Mouse (Mus musculus): ENCODE measurements around the gene Pkd1l2. TPM values are rescaled to one million over a fixed set of nuclear protein-coding genes. Genes with fewer than 3 reads are reported as not detected.

The Pkd1l2 gene
- polyA plus RNA-seq, 1 experiment from 2014 or later: 0.06 TPM

DNA sequence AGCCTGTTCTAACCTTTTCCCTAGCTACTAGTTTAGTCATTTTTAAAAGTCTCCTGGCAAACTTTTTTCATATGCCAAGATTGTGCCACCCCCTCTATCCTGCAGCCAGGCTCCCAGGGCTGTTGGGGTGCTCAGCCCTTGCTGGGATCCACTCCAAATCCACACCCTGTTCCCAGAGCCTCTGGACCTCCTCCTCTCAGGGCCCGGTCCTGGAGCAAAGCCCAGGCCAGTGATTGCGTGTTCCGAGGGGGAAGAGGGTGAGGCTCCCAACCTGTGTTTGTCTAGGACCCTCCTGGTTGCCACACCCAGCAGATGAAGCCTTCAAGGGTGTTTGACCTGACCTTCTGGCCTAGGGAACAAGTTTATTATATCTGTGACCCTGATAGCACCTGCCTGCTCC lies 29.4 kb upstream of the Pkd1l2 start:
- H3K9me3 ChIP-seq: no peaks in the 10 kb centered on the region
- WGBS: 82% methylated on average over 3 of the region's 3 CpGs
- no peak overlapping the region for H3K9ac ChIP-seq
- no peaks in the 10 kb centered on the region for H3K27me3 ChIP-seq
- H3K36me3 ChIP-seq: no peaks in the 10 kb centered on the region
- H3K4me2 ChIP-seq: no peak overlapping the region
- H3K27ac ChIP-seq: no peak overlapping the region
- no peak for ATAC-seq (ENCODE audit: insufficient number of reproducible peaks, insufficient read depth, low FRiP score, low TSS enrichment, low read depth)
- H3K4me1 ChIP-seq: peaks cover 8% of the 10 kb centered on the region
- no peak overlapping the region for H3K4me3 ChIP-seq

DNA sequence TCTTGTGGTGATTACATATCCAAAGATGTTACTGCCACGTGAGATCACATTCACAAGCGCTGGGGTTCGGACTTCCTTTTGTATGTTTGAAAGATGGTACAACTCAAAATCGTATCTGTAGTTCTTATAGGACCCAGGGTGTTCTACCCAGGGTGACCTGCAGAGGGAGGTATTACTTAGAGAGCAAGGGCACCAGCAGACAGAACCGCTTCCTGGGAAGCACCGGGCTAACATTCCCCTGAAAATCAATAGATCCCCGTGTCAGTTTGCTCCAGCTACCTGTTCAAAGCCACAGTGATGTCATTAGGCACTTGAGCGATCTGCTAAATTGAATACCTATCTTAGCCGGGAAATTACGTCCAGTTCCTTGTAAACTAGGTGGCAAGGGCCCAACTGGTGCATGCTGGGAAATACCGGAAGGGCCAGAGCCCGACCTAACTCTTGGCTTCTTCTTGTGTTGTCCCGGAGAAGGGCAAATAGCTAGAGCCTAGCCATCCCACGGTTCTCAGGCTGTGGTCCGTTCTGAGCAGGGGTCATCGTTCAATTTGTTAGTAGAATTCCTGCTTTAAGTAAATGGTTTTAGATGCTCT lies 27.6 kb upstream of the Pkd1l2 start:
- no peak overlapping the region for H3K27ac ChIP-seq
- H3K27me3 ChIP-seq: no peaks in the 10 kb centered on the region
- no peak overlapping the region for H3K4me3 ChIP-seq
- H3K9me3 ChIP-seq: no peaks in the 10 kb centered on the region
- WGBS: 50% methylated on average over 16 of the region's 16 CpGs
- no peaks in the 10 kb centered on the region for H3K4me1 ChIP-seq
- H3K36me3 ChIP-seq: no peaks in the 10 kb centered on the region
- no peak overlapping the region for H3K4me2 ChIP-seq
- no peak overlapping the region for H3K9ac ChIP-seq
- ATAC-seq (ENCODE audit: insufficient number of reproducible peaks, insufficient read depth, low FRiP score, low TSS enrichment, low read depth): no peak

DNA sequence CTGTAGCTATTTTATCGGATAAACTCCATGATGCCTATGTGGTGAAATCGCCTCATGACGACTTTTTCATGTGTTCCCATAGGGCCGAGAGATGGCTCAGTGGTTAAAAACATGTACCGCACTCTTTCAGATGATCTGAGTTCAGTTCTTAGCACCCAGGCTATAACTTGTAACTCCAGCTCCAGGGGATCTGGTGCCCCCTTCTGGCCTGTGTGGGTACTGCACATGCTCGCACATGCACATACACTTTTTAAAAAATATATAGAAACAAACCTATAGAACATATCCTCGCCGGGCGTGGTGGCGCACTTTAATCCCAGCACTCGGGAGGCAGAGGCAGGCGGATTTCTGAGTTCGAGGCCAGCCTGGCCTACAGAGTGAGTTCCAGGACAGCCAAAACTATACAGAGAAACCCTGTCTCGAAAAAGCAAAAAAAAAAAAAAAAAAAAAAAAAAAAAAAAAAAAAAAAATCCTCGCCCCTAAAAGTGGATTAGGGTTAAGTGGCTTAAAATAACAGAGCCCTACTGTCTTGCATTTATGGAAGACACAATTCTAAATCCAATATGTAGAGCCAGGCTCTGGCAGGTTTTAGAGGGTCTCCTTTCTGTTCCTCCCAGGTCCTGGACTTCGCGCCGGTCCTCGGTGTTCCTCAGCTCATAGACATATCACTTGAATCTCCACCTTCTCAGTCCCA lies 26.9 kb upstream of the Pkd1l2 start:
- H3K4me3 ChIP-seq: no peak overlapping the region
- no peaks in the 10 kb centered on the region for H3K4me1 ChIP-seq
- no peaks in the 10 kb centered on the region for H3K9me3 ChIP-seq
- H3K4me2 ChIP-seq: no peak overlapping the region
- H3K27ac ChIP-seq: no peak overlapping the region
- ATAC-seq (ENCODE audit: insufficient number of reproducible peaks, insufficient read depth, low FRiP score, low TSS enrichment, low read depth): no peak
- H3K27me3 ChIP-seq: no peaks in the 10 kb centered on the region
- H3K36me3 ChIP-seq: no peaks in the 10 kb centered on the region
- WGBS: 91% methylated on average over 19 of the region's 19 CpGs
- H3K9ac ChIP-seq: no peak overlapping the region

DNA sequence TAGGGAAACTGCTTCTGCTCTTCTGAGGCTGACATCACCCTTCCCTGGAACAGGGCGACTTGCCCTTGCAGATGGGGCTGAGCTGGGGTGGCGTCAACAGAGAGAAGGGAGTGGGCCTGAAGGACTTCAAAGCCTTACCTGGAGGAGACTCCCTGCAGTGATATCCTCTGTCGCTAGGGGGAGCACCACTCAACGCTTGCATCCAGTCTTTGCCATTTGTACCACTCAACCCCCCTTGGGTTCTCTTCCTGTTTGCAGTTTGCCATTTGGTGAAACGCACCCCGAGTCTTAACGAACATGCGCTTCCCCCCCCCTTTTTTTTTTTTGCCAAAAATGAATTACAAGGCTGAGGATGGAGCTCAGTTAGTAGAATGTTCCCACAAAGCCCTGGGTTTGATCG lies 25.3 kb upstream of the Pkd1l2 start:
- Histone ChIP-seq H3K4me2 (no peak overlapping the region), H3K9me3 (0 out of 2 replicates have a peak, but pooled peaks cover 3% of the 10 kb centered on the region), H3K4me1 (no peaks in the 10 kb centered on the region), H3K36me3 (no peaks in the 10 kb centered on the region), H3K4me3 (no peak overlapping the region), H3K9ac (no peak overlapping the region), H3K27me3 (no peaks in the 10 kb centered on the region), H3K27ac (no peak overlapping the region)
- ATAC-seq (ENCODE audit: insufficient number of reproducible peaks, insufficient read depth, low FRiP score, low TSS enrichment, low read depth): no peak
- WGBS: 16% methylated on average over 9 of the region's 9 CpGs

DNA sequence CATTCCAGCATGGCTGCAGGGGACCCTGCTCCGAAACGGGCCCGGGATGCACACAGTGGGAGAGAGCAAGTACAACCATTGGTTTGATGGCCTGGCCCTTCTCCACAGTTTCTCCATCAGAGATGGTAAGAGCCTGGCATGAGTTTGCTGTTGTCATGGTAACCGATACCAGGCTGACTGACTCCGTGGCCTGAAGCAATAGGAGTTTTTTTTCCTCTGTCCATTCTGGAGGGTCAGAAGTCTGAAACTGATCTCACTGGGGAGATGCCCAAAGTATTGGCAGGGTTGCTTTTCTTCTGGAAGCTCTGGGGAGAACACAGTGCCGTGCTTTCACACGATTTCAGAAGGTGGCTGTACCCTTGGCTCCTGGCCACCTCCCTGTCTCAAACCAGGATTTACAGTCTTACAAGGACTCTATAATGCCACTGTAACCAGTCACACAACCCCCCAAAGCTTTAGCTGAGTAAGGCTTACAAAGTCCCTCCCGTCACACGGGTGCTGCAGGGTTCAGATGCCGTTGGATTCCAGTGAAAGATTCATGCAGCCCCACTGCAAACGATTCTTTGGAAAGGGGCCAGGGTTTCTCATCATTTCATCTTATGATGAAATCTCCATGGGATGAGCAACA lies 15.4 kb upstream of the Pkd1l2 start:
- Histone ChIP-seq H3K9ac (no peak overlapping the region), H3K4me1 (peaks cover 15% of the 10 kb centered on the region), H3K27me3 (no peaks in the 10 kb centered on the region), H3K36me3 (no peaks in the 10 kb centered on the region), H3K4me3 (no peak overlapping the region), H3K27ac (peak overlapping the region; percentile 60), H3K4me2 (peak overlapping the region; percentile 40), H3K9me3 (no peaks in the 10 kb centered on the region; the same call in 1 of the 2 replicates)
- 25% methylated on average over 11 of the region's 11 CpGs for WGBS
- ATAC-seq (ENCODE audit: insufficient number of reproducible peaks, insufficient read depth, low FRiP score, low TSS enrichment, low read depth): 0 out of 2 replicates have a peak, but pooled peaks have one; percentile 43

DNA sequence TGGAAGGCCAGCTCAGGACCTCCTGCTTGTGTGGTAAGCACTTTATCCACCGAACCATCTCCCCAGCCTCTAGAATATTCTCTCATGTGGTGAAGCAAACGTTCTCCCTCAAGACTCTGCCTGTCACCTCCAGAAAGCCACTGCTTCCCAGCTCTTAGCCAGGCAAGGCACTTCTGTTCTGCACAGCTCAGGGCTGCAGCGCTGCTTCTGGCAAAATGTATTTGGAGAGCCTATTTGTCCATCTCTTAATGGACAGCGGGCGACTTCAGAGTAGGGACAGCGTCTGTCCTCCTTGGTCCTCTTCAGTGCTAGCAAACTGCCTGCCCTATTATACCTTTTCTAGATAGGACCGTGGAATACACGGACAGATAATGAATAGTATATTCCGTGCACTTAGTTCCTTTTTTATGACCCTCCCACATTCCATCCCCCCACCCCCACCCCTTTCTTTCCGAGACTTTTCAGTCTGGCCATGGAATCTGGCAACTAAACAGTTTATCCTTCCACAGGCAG lies 14.9 kb upstream of the Pkd1l2 start:
- Histone ChIP-seq H3K36me3 (no peaks in the 10 kb centered on the region), H3K9ac (no peak overlapping the region), H3K27me3 (no peaks in the 10 kb centered on the region), H3K27ac (peak overlapping the region; percentile 60), H3K4me1 (peaks cover 15% of the 10 kb centered on the region), H3K4me3 (no peak overlapping the region), H3K4me2 (peak overlapping the region; percentile 40), H3K9me3 (no peaks in the 10 kb centered on the region; the same call in 1 of the 2 replicates)
- 68% methylated on average over 10 of the region's 10 CpGs for WGBS
- no peak for ATAC-seq (ENCODE audit: insufficient number of reproducible peaks, insufficient read depth, low FRiP score, low TSS enrichment, low read depth)

DNA sequence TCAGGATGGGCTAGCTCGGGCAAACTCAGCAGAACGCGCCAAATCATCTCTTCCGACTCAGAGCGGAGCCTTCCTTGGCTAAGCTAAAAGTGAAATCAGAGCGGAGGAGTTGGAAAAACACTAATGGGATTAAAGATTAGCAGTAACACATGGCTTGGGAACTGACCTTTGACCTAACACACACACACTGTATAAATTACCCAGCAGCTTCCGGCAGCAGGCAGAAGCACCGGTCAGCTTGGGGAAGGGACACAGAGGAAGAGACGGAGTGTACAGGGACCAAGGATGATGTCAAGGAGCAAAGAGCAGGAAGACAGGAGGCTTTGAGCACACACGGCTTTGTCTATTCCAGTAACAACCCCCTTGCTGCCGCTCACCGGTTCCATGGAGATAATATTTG lies 13.4 kb upstream of the Pkd1l2 start, which contains the start of gene Bco1:
Gene Bco1 (plus strand): TSS at position 208 of the 400 bp plus-strand sequence.
- no peak for ATAC-seq (ENCODE audit: insufficient number of reproducible peaks, insufficient read depth, low FRiP score, low TSS enrichment, low read depth)
- no peak within 1 kb of the TSS for H3K4me3 ChIP-seq
- no peaks in the 10 kb centered on the region for H3K27me3 ChIP-seq
- no peaks in the 10 kb centered on the region; the same call in 1 of the 2 replicates for H3K9me3 ChIP-seq
- H3K9ac ChIP-seq: no peak within 1 kb of the TSS
- no peaks in the 10 kb centered on the region for H3K36me3 ChIP-seq
- H3K27ac ChIP-seq: no peak within 1 kb of the TSS
- peaks cover 15% of the 10 kb centered on the region for H3K4me1 ChIP-seq
- 50% methylated on average over 12 of the region's 12 CpGs for WGBS
- H3K4me2 ChIP-seq: no peak within 1 kb of the TSS

DNA sequence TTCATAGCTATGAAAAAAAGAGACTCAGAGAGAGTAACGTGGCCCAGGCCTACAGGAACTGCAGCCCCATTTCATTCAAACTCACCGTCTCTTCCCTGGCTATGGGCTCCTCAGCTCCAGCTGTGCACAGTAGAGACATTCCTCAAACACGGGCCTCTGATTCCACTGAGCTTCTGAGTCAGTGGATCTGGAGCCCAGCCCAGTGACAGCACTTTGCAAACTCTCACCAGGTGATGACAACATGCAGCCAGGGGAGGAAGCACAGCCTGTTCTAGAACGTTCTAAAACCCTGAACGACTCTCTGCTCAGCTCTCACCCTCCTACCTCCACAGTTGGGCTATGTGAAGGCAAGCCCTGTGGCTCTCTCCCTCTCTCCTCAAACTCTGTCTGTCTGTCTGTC lies 11.8 kb upstream of the Pkd1l2 start:
- Histone ChIP-seq H3K4me3 (no peak overlapping the region), H3K36me3 (no peaks in the 10 kb centered on the region), H3K9ac (no peak overlapping the region), H3K4me1 (peaks cover 15% of the 10 kb centered on the region), H3K27me3 (no peaks in the 10 kb centered on the region), H3K4me2 (no peak overlapping the region), H3K9me3 (no peaks in the 10 kb centered on the region), H3K27ac (no peak overlapping the region)
- WGBS: 50% methylated on average over 5 of the region's 5 CpGs
- no peak for ATAC-seq (ENCODE audit: insufficient number of reproducible peaks, insufficient read depth, low FRiP score, low TSS enrichment, low read depth)

DNA sequence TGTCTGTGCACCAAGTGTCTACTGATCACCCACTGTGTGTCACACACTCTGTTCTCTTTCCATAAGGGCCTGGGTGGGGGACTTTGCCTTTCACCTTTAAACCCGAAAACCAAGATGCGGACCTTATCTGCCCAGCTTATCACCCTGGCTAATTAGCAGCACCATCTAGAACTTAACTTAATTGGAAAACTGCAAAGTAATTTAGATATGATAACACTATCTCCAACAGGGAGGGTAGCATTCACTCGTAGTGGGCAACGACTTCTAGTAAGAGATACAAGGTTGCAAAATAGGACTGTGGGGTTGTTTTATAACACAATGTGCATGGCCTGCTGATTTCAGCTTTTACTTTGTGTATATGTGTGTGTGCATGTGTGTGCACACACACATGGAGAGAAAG lies 7.6 kb upstream of the Pkd1l2 start:
- 85% methylated on average over 4 of the region's 4 CpGs for WGBS
- H3K27ac ChIP-seq: no peak overlapping the region

DNA sequence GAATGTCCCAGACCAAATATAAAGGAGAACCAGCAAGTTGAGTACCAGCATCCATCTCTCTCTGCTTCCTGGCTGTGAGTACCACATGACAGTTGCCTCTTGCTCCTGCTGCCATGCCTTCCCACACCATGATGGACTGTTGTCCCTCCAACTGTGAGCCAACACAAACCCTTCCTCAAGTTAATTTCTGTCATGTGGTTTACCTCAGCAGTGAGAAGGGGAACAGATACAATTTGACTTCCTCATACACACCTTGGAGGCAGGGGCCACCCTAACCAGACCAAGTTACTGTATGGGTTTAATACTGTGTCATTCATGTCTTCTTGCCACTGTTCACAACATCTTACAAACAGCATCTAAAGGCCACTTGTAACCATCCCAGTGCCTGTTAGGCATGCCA lies 4.8 kb upstream of the Pkd1l2 start:
- H3K9me3 ChIP-seq: no peaks in the 10 kb centered on the region
- no peak overlapping the region for H3K4me2 ChIP-seq
- H3K4me1 ChIP-seq: no peaks in the 10 kb centered on the region
- H3K27ac ChIP-seq: no peak overlapping the region
- no peak overlapping the region for H3K4me3 ChIP-seq
- no peaks in the 10 kb centered on the region for H3K27me3 ChIP-seq
- no peak overlapping the region for H3K9ac ChIP-seq
- no peak for ATAC-seq (ENCODE audit: insufficient number of reproducible peaks, insufficient read depth, low FRiP score, low TSS enrichment, low read depth)
- no peaks in the 10 kb centered on the region for H3K36me3 ChIP-seq

More for the DNA sequence above, 7.6 kb upstream of the Pkd1l2 start:
- Histone ChIP-seq H3K4me1 (no peaks in the 10 kb centered on the region), H3K9ac (no peak overlapping the region), H3K4me3 (no peak overlapping the region), H3K36me3 (no peaks in the 10 kb centered on the region), H3K9me3 (no peaks in the 10 kb centered on the region), H3K27me3 (no peaks in the 10 kb centered on the region), H3K4me2 (no peak overlapping the region)
- ATAC-seq (ENCODE audit: insufficient number of reproducible peaks, insufficient read depth, low FRiP score, low TSS enrichment, low read depth): no peak

DNA sequence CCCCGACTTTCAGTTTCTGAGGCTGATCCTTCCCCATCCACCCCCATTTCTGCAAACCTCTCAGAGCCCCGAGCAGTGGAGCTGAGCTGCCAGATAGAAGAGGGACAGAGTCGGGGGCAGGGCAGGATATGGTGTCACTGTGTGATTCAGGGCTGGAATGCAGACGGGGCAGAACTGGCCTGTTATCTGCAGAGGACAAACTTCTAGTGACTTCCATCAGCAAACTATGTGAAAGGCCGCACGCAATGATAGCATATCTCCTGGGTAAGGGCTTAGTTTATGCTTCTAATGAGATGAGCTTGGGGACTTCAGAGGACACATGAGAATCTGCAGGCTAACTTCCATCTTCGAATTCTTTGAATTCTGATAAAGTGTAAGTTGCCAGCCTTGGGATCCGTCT lies 3.3 kb upstream of the Pkd1l2 start:
- Histone ChIP-seq H3K27me3 (no peaks in the 10 kb centered on the region), H3K4me2 (no peak overlapping the region), H3K36me3 (no peaks in the 10 kb centered on the region), H3K9me3 (no peaks in the 10 kb centered on the region), H3K4me3 (no peak overlapping the region), H3K27ac (no peak overlapping the region), H3K9ac (no peak overlapping the region), H3K4me1 (no peaks in the 10 kb centered on the region)
- WGBS: 53% methylated on average over 8 of the region's 8 CpGs
- no peak for ATAC-seq (ENCODE audit: insufficient number of reproducible peaks, insufficient read depth, low FRiP score, low TSS enrichment, low read depth)

Measured in embryonic facial prominence, embryonic 13.5 days (tissue).